Mouse (Mus musculus) testis, adult 2 months (tissue): Measurements from ENCODE around the gene Trim56. TPM values are rescaled to one million over a fixed set of nuclear protein-coding genes. Genes with fewer than 3 reads are reported as not detected.
A peak's percentile ranks its signal among the peaks of the same experiment; 100 is the strongest.

Experiments
- H3K27ac ChIP-seq: fragments of 200-500 bp; 2 replicates; pipeline ENCODE4 v1.5.1; 2012; ENCODE audit warnings: low read depth, low read length; ENCODE audit not compliant: control insufficient read depth, insufficient read depth
- H3K27me3 ChIP-seq: fragments of 200-500 bp; 2 replicates; pipeline ENCODE4 v1.6.1; 2012; ENCODE audit warnings: mild to moderate bottlenecking, low read length, moderate library complexity; ENCODE audit not compliant: control insufficient read depth, insufficient read depth
- H3K36me3 ChIP-seq: fragments of 200-500 bp; 2 replicates; pipeline ENCODE4 v1.6.1; 2012; ENCODE audit warnings: mild to moderate bottlenecking, low read length; ENCODE audit not compliant: control insufficient read depth, insufficient read depth
- H3K4me1 ChIP-seq: fragments of 200-500 bp; 2 replicates; pipeline ENCODE4 v1.6.1; 2012; ENCODE audit warnings: low read length; ENCODE audit not compliant: control insufficient read depth, insufficient read depth
- H3K4me3 ChIP-seq: fragments of 200-500 bp; 2 replicates; pipeline ENCODE4 v1.5.1; 2012; ENCODE audit warnings: low read depth, mild to moderate bottlenecking, low read length, moderate library complexity, mixed read lengths; ENCODE audit not compliant: control insufficient read depth
- CTCF ChIP-seq: fragments of 200-500 bp; IDR thresholded peaks from 2 replicates; pipeline ENCODE4 v1.5.1; 2012; ENCODE audit warnings: low read depth, mild to moderate bottlenecking, inconsistent platforms, low read length, moderate library complexity; ENCODE audit not compliant: control insufficient read depth, insufficient read depth, insufficient replicate concordance
- POLR2A ChIP-seq: fragments of 200-500 bp; IDR thresholded peaks from 2 replicates; pipeline ENCODE4 v1.6.1; 2012; ENCODE audit warnings: low read depth, mild to moderate bottlenecking, inconsistent platforms, low read length, moderate library complexity; ENCODE audit not compliant: control insufficient read depth
- polyA plus RNA-seq: library from polyadenylated mRNA; depleted of rRNA; stranded (reverse); fragments of >200 nt; gene quantifications from 2 replicates; pipeline ENCODE4 v1.2.3, GENCODE M21; 2012

Gene Trim56
- polyA plus RNA-seq, 1 experiment = 0.58 TPM

GRCm38 (mm10) chr5:137083051-137083450, 33.0 kb downstream of the Trim56 start:
- Histone ChIP-seq H3K27ac (no peak overlapping the region), H3K4me1 (no peaks in the 10 kb centered on the region), H3K4me3 (no peak overlapping the region), H3K27me3 (no peaks in the 10 kb centered on the region), H3K36me3 (no peaks in the 10 kb centered on the region)
- TF ChIP-seq CTCF (no peak), POLR2A (no peak)

GRCm38 (mm10) chr5:137079849-137080248, 36.2 kb downstream of the Trim56 start:
- TF ChIP-seq POLR2A (no peak), CTCF (no peak)
- Histone ChIP-seq H3K4me3 (no peak overlapping the region), H3K36me3 (no peaks in the 10 kb centered on the region), H3K27ac (no peak overlapping the region), H3K27me3 (no peaks in the 10 kb centered on the region), H3K4me1 (peaks cover 14% of the 10 kb centered on the region)

GRCm38 (mm10) chr5:137078616-137079015, 37.4 kb downstream of the Trim56 start:
- Histone ChIP-seq H3K27ac (no peak overlapping the region), H3K4me1 (peaks cover 14% of the 10 kb centered on the region), H3K27me3 (no peaks in the 10 kb centered on the region), H3K4me3 (no peak overlapping the region), H3K36me3 (no peaks in the 10 kb centered on the region)
- TF ChIP-seq CTCF (no peak), POLR2A (no peak)

- H3K27me3 ChIP-seq = no peaks in the 10 kb centered on the region
- no peak overlapping the region for H3K4me3 ChIP-seq
- TF ChIP-seq CTCF (no peak), POLR2A (no peak)
- H3K36me3 ChIP-seq = no peaks in the 10 kb centered on the region
- H3K4me1 ChIP-seq = peaks cover 14% of the 10 kb centered on the region
- no peak overlapping the region for H3K27ac ChIP-seq
Measured at GRCm38 (mm10) chr5:137078041-137078440, 38.0 kb downstream of the Trim56 start.

GRCm38 (mm10) chr5:137077187-137077586, 38.8 kb downstream of the Trim56 start:
- no peak for TF ChIP-seq POLR2A
- no peak for TF ChIP-seq CTCF
- no peaks in the 10 kb centered on the region for H3K36me3 ChIP-seq
- no peak overlapping the region for H3K4me3 ChIP-seq
- H3K27ac ChIP-seq = no peak overlapping the region
- H3K4me1 ChIP-seq = peaks cover 14% of the 10 kb centered on the region
- H3K27me3 ChIP-seq = no peaks in the 10 kb centered on the region

- H3K36me3 ChIP-seq = no peaks in the 10 kb centered on the region
- H3K4me3 ChIP-seq = no peak overlapping the region
- no peak for TF ChIP-seq CTCF
- no peak for TF ChIP-seq POLR2A
- peaks cover 14% of the 10 kb centered on the region for H3K4me1 ChIP-seq
- H3K27ac ChIP-seq = peak overlapping the region; percentile 59
- no peaks in the 10 kb centered on the region for H3K27me3 ChIP-seq
Measured at GRCm38 (mm10) chr5:137076191-137076930, 39.6 kb downstream of the Trim56 start.

- H3K4me1 ChIP-seq = peaks cover 14% of the 10 kb centered on the region
Measured at GRCm38 (mm10) chr5:137075726-137076125, 40.3 kb downstream of the Trim56 start.

GRCm38 (mm10) chr5:137074191-137074651, 41.8 kb downstream of the Trim56 start:
- no peaks in the 10 kb centered on the region for H3K27me3 ChIP-seq
- no peak overlapping the region for H3K4me3 ChIP-seq
- peaks cover 15% of the 10 kb centered on the region for H3K4me1 ChIP-seq
- no peaks in the 10 kb centered on the region for H3K36me3 ChIP-seq
- TF ChIP-seq CTCF = no peak
- no peak for TF ChIP-seq POLR2A
- peak overlapping the region; percentile 28; the same call in 1 of the 2 replicates for H3K27ac ChIP-seq

More at GRCm38 (mm10) chr5:137075726-137076125, 40.3 kb downstream of the Trim56 start:
- TF ChIP-seq CTCF (no peak), POLR2A (no peak)
- Histone ChIP-seq H3K27ac (peak overlapping the region; percentile 59), H3K27me3 (no peaks in the 10 kb centered on the region), H3K36me3 (no peaks in the 10 kb centered on the region), H3K4me3 (no peak overlapping the region)
